Mouse (Mus musculus): ENCODE results near the gene Acot7.

DNA sequence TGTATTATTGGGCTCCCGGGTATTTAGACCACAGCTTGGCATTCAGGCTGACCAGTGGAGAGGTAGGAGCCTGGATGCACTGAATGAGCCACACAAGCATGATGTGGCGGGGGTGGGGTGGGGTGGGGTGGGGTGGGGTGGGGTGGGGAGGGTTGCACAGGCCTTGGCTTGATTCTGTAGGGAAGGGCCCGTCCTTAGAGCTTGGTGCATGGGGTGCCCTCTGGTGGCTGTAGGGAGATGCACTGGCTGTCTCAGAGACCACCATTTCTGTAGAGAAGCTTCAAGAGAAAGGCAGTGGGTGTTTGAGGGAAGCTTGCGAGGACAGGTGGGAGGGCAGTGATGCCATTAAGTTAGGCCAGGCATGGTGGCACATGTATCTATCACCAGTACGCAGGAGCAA is 34.6 kb downstream of the Acot7 start:
- TF ChIP-seq POLR2A (IDR thresholded peaks at IDR 0.05; ENCODE audit: borderline replicate concordance, control insufficient read depth, low read depth, low read length) (no peak), CTCF (IDR thresholded peaks at IDR 0.05; ENCODE audit: control insufficient read depth, insufficient read depth, low read length) (peak; percentile 80)
